Mouse (Mus musculus) liver, embryonic 11.5 days (tissue): ENCODE results near the gene AL607142.1. TPM values are rescaled to one million over a fixed set of nuclear protein-coding genes. Genes with fewer than 3 reads are reported as not detected.

ENCODE experiments used
- ATAC-seq: fragments of 200-750 bp; cut with Nextera tagmentation; replicated peaks from 2 replicates; pipeline ENCODE4 v1.8.0; 2017; ENCODE audit warnings: moderate number of reproducible peaks, mild to moderate bottlenecking, moderate TSS enrichment, moderate library complexity; ENCODE audit not compliant: low FRiP score
- DNase-seq: peaks from one replicate; pipeline ENCODE4 v3.0.0-alpha.2; 2017; ENCODE audit warnings: low spot score
- H3K27ac ChIP-seq: fragments of 300-500 bp; sonication (generic); 2 replicates; pipeline ENCODE4 v1.5.1; 2014; ENCODE audit warnings: mild to moderate bottlenecking, low read depth, low read length, control low read depth
- H3K27me3 ChIP-seq: fragments of 300-500 bp; sonication (generic); replicated peaks from 2 replicates; pipeline ENCODE4 v1.6.1; 2014; ENCODE audit warnings: low read length, mixed read lengths; ENCODE audit not compliant: control insufficient read depth, insufficient read depth
- H3K36me3 ChIP-seq: fragments of 300-500 bp; sonication (generic); 2 replicates; pipeline ENCODE4 v1.6.1; 2014; ENCODE audit warnings: mild to moderate bottlenecking, low read length, moderate library complexity, mixed read lengths; ENCODE audit not compliant: control insufficient read depth, insufficient read depth
- H3K4me1 ChIP-seq: fragments of 300-500 bp; sonication (generic); replicated peaks from 2 replicates; pipeline ENCODE4 v1.6.1; 2014; ENCODE audit warnings: low read length, mixed read lengths; ENCODE audit not compliant: control insufficient read depth, insufficient read depth
- H3K4me2 ChIP-seq: fragments of 300-500 bp; sonication (generic); 2 replicates; pipeline ENCODE4 v1.6.1; 2014; ENCODE audit warnings: mild to moderate bottlenecking, control low read depth, moderate library complexity
- H3K4me3 ChIP-seq: fragments of 300-500 bp; sonication (generic); 2 replicates; pipeline ENCODE4 v1.5.1; 2014; ENCODE audit warnings: low read depth, low read length, control low read depth
- H3K9ac ChIP-seq: fragments of 300-500 bp; sonication (generic); 2 replicates; pipeline ENCODE4 v1.6.1; 2014; ENCODE audit warnings: low read depth, low read length, control low read depth
- H3K9me3 ChIP-seq: fragments of 300-500 bp; sonication (generic); 2 replicates; pipeline ENCODE4 v1.6.1; 2016; ENCODE audit warnings: low read length, inconsistent platforms, mixed read lengths; ENCODE audit not compliant: control insufficient read depth
- WGBS: fragments of 180-500 bp; shearing (Covaris S2); extraction: QIAGEN DNeasy Blood & Tissue Kit; methylation state at CpG from one replicate; pipeline ENCODE4 v1.1.7; 2014; 5-methylcytosine and 5-hydroxymethylcytosine counted together
- polyA plus RNA-seq: library from polyadenylated mRNA; unstranded; fragments of >200 nt; fragmentation: Nextera tagmentation; extraction: Ambion mirVana; gene quantifications from 2 replicates; pipeline ENCODE4 v1.2.1, GENCODE M21; 2014

Gene AL607142.1
- polyA plus RNA-seq, 1 experiment from 2014 or later: not detected

- DNase-seq: no peak
- Histone ChIP-seq H3K4me2 (no peak overlapping the region), H3K27me3 (no peaks in the 10 kb centered on the region), H3K27ac (no peak overlapping the region), H3K9me3 (no peaks in the 10 kb centered on the region), H3K4me3 (no peak overlapping the region), H3K4me1 (no peaks in the 10 kb centered on the region), H3K36me3 (no peaks in the 10 kb centered on the region), H3K9ac (no peak overlapping the region)
- no peak for ATAC-seq
- 46% methylated on average over 5 of the region's 5 CpGs for WGBS
Measured at GRCm38 (mm10) chr4:120104599-120104998, 39.8 kb downstream of the AL607142.1 start.

GRCm38 (mm10) chr4:120106362-120106761 is 41.6 kb downstream of the AL607142.1 start:
- Histone ChIP-seq H3K27me3 (no peaks in the 10 kb centered on the region), H3K4me2 (no peak overlapping the region), H3K27ac (no peak overlapping the region), H3K4me3 (no peak overlapping the region), H3K9me3 (no peaks in the 10 kb centered on the region), H3K36me3 (no peaks in the 10 kb centered on the region), H3K9ac (no peak overlapping the region), H3K4me1 (no peaks in the 10 kb centered on the region)
- ATAC-seq: no peak
- DNase-seq: no peak
- WGBS: 84% methylated on average over 3 of the region's 3 CpGs

- Histone ChIP-seq H3K36me3 (no peaks in the 10 kb centered on the region), H3K4me2 (no peak overlapping the region), H3K4me1 (no peaks in the 10 kb centered on the region), H3K27me3 (no peaks in the 10 kb centered on the region), H3K9me3 (no peaks in the 10 kb centered on the region), H3K4me3 (no peak overlapping the region), H3K9ac (no peak overlapping the region), H3K27ac (no peak overlapping the region)
- 58% methylated on average over 8 of the region's 8 CpGs for WGBS
- ATAC-seq (no peak), DNase-seq (no peak)
Measured at GRCm38 (mm10) chr4:120107787-120108186, 43.0 kb downstream of the AL607142.1 start.

- WGBS: 75% methylated on average over 3 of the region's 3 CpGs
- Histone ChIP-seq H3K9me3 (no peaks in the 10 kb centered on the region), H3K27me3 (no peaks in the 10 kb centered on the region), H3K9ac (no peak overlapping the region), H3K36me3 (no peaks in the 10 kb centered on the region), H3K4me3 (no peak overlapping the region), H3K4me1 (no peaks in the 10 kb centered on the region), H3K4me2 (no peak overlapping the region), H3K27ac (no peak overlapping the region)
- ATAC-seq (no peak), DNase-seq (no peak)
Measured at GRCm38 (mm10) chr4:120115516-120115915, 50.7 kb downstream of the AL607142.1 start.

GRCm38 (mm10) chr4:120116312-120116711 is 51.5 kb downstream of the AL607142.1 start:
- no peak for ATAC-seq
- WGBS: 75% methylated on average over 1 of the region's 1 CpGs
- no peaks in the 10 kb centered on the region for H3K36me3 ChIP-seq

GRCm38 (mm10) chr4:120120276-120120675 is 55.5 kb downstream of the AL607142.1 start:
- Histone ChIP-seq H3K4me1 (no peaks in the 10 kb centered on the region), H3K4me2 (no peak overlapping the region), H3K4me3 (no peak overlapping the region), H3K9me3 (no peaks in the 10 kb centered on the region), H3K27ac (no peak overlapping the region), H3K36me3 (no peaks in the 10 kb centered on the region), H3K27me3 (no peaks in the 10 kb centered on the region), H3K9ac (no peak overlapping the region)
- DNase-seq (no peak), ATAC-seq (no peak; the same call in 1 of the 2 replicates)
- 28% methylated on average over 8 of the region's 8 CpGs for WGBS

More at GRCm38 (mm10) chr4:120116312-120116711, 51.5 kb downstream of the AL607142.1 start:
- no peak overlapping the region for H3K4me2 ChIP-seq
- no peaks in the 10 kb centered on the region for H3K9me3 ChIP-seq
- no peak for DNase-seq
- H3K27ac ChIP-seq: no peak overlapping the region
- no peaks in the 10 kb centered on the region for H3K27me3 ChIP-seq
- no peaks in the 10 kb centered on the region for H3K4me1 ChIP-seq
- H3K9ac ChIP-seq: no peak overlapping the region
- H3K4me3 ChIP-seq: no peak overlapping the region

- no peaks in the 10 kb centered on the region for H3K27me3 ChIP-seq
- WGBS: 64% methylated on average over 6 of the region's 6 CpGs
- H3K27ac ChIP-seq: no peak overlapping the region
- ATAC-seq (no peak), DNase-seq (no peak)
- H3K4me3 ChIP-seq: no peak overlapping the region
- H3K9me3 ChIP-seq: no peaks in the 10 kb centered on the region
- H3K9ac ChIP-seq: no peak overlapping the region
- H3K36me3 ChIP-seq: no peaks in the 10 kb centered on the region
- H3K4me2 ChIP-seq: no peak overlapping the region
- no peaks in the 10 kb centered on the region for H3K4me1 ChIP-seq
Measured at GRCm38 (mm10) chr4:120124656-120125055, 59.9 kb downstream of the AL607142.1 start.

- H3K4me1 ChIP-seq: no peaks in the 10 kb centered on the region
- ATAC-seq: no peak
- WGBS: 86% methylated on average over 6 of the region's 6 CpGs
Measured at GRCm38 (mm10) chr4:120126047-120126446, 61.3 kb downstream of the AL607142.1 start.

GRCm38 (mm10) chr4:120127333-120127732 is 62.5 kb downstream of the AL607142.1 start:
- no peaks in the 10 kb centered on the region for H3K9me3 ChIP-seq
- H3K4me2 ChIP-seq: no peak overlapping the region
- H3K27me3 ChIP-seq: no peaks in the 10 kb centered on the region
- DNase-seq (no peak), ATAC-seq (no peak)
- H3K36me3 ChIP-seq: no peaks in the 10 kb centered on the region
- WGBS: 80% methylated on average over 3 of the region's 3 CpGs
- H3K9ac ChIP-seq: no peak overlapping the region
- no peak overlapping the region for H3K27ac ChIP-seq
- H3K4me3 ChIP-seq: no peak overlapping the region
- no peaks in the 10 kb centered on the region for H3K4me1 ChIP-seq

More at GRCm38 (mm10) chr4:120126047-120126446, 61.3 kb downstream of the AL607142.1 start:
- H3K27ac ChIP-seq: no peak overlapping the region
- no peak overlapping the region for H3K4me3 ChIP-seq
- no peak overlapping the region for H3K4me2 ChIP-seq
- H3K9ac ChIP-seq: no peak overlapping the region
- no peaks in the 10 kb centered on the region for H3K9me3 ChIP-seq
- no peaks in the 10 kb centered on the region for H3K27me3 ChIP-seq
- no peaks in the 10 kb centered on the region for H3K36me3 ChIP-seq
- DNase-seq: no peak
